8 mouse cellular contexts compared by ENCODE assay signal in genomic region chr7:79520222-79520710, GRCm38 (mm10). TPM values are rescaled to one million over a fixed set of nuclear protein-coding genes. Genes with fewer than 3 reads are reported as not detected.
DNase-seq lines count a peak whose midpoint lies in the region; ATAC-seq and TF ChIP-seq lines count a peak whose summit lies in the region.
"Had no signal": no experiment of that assay in that cellular context is flagged by ENCODE, and none has a peak within 500 bp of the region (broad histone marks: within the 10 kb centered on the region; RNA-seq: fewer than 3 reads in every experiment).

No protein-coding gene starts in this region.

- 12% methylated on average over 2 of the region's 2 CpGs for WGBS in lung, embryonic 16.5 days
- WGBS in olfactory bulb, adult 2 months, result 4% methylated on average over 2 of the region's 2 CpGs

- peak; percentile 60 for ATAC-seq in lung, embryonic 16.5 days (ENCODE audit: low read depth)

- TF ChIP-seq CTCF in olfactory bulb, adult 2 months (IDR thresholded peaks at IDR 0.05; ENCODE audit: insufficient read depth, low read depth, low read length), result no peak

- no peak for TF ChIP-seq POLR2A in olfactory bulb, adult 2 months (IDR thresholded peaks at IDR 0.05; ENCODE audit: insufficient read depth, low read depth, low read length)

- no peak overlapping the region for H3K9ac ChIP-seq in lung, embryonic 16.5 days (ENCODE audit: low read length)
- H3K9ac ChIP-seq: stomach, embryonic 15.5 days had no signal

- no peak overlapping the region for H3K4me3 ChIP-seq in lung, embryonic 16.5 days (ENCODE audit: low read length)
- H3K4me3 ChIP-seq in olfactory bulb, adult 2 months (ENCODE audit: insufficient read depth, low read depth, low read length), result no peak overlapping the region
- H3K4me3 ChIP-seq: stomach, embryonic 15.5 days had no signal

- no peaks in the 10 kb centered on the region for H3K36me3 ChIP-seq in lung, embryonic 16.5 days (ENCODE audit: control insufficient read depth, insufficient read depth, low read length)
- H3K36me3 ChIP-seq: stomach, embryonic 15.5 days had no signal

- peaks cover 7% of the 10 kb centered on the region for H3K4me1 ChIP-seq in lung, embryonic 16.5 days (replicated peaks; ENCODE audit: control insufficient read depth, insufficient read depth, low read length)
- H3K4me1 ChIP-seq in olfactory bulb, adult 2 months (ENCODE audit: control insufficient read depth, insufficient read depth, low read length), result peaks cover 64% of the 10 kb centered on the region

- H3K27ac ChIP-seq in lung, embryonic 16.5 days (ENCODE audit: low read length), result no peak overlapping the region
- peak overlapping the region; percentile 90 for H3K27ac ChIP-seq in olfactory bulb, adult 2 months (ENCODE audit: insufficient read depth, low read depth, low read length)
- H3K27ac ChIP-seq: stomach, embryonic 15.5 days had no signal

- H3K9me3 ChIP-seq in lung, embryonic 16.5 days (ENCODE audit: control insufficient read depth, low read length), result no peaks in the 10 kb centered on the region
- H3K9me3 ChIP-seq: stomach, embryonic 15.5 days had no signal

- DNase-seq in lung, adult 18-20 months, result no peak
- DNase-seq in cerebellum, adult 9-10 months, result peak; percentile 83
- peak; percentile 8 to 43 for DNase-seq in heart, adult 9 months (ENCODE audit: low spot score in 2 of 2)
- peak; percentile 44 to 58 for DNase-seq in kidney, postnatal 36 days
- DNase-seq in spleen, postnatal 4 days (ENCODE audit: low spot score in 2 of 2), result no peak

- H3K27me3 ChIP-seq in lung, embryonic 16.5 days (ENCODE audit: control insufficient read depth, insufficient read depth, low read depth, low read length), result peaks cover 39% of the 10 kb centered on the region

- no peak overlapping the region for H3K4me2 ChIP-seq in lung, embryonic 16.5 days (ENCODE audit: low read depth, low read length)
- H3K4me2 ChIP-seq: stomach, embryonic 15.5 days had no signal

RNA-seq across cellular contexts. Expression of gene Polg, which starts 54.1 kb away (rescaled TPM):
- 41.7 and 46.2 TPM in 2 replicates for polyA plus RNA-seq in lung, embryonic 16.5 days (2015; fragmentation: Nextera tagmentation; extraction: Ambion mirVana)
- 134 TPM in 1 of 2 replicates, not detected in the other for polyA plus RNA-seq in olfactory bulb, adult 2 months (2012; ENCODE audit: insufficient read depth, insufficient read length, low replicate concordance, missing spikeins)

Comparison
In these comparisons a context has a peak if more than half of its experiments do, and no peak if none do; other contexts are left out.
1. DNase-seq: peak in cerebellum, adult 9-10 months (single experiment), heart, adult 9 months (2 of 2) and kidney, postnatal 36 days (2 of 2); none in lung, adult 18-20 months (0 of 2) and spleen, postnatal 4 days (0 of 2).